Mouse (Mus musculus) heart, postnatal 14 days (tissue): ENCODE measurements around the gene Sdc1. TPM values are rescaled to one million over a fixed set of nuclear protein-coding genes. Genes with fewer than 3 reads are reported as not detected.

Experiments
- DNase-seq, 2 experiments: peaks; one replicate each; pipeline ENCODE4 v3.0.0; 2021 to 2022
- intact Hi-C: fragments of 180-260 bp; cut with DNase I; formaldehyde crosslinking; loops from one replicate; pipeline ENCODE4 v1.15.1; 2025
- long read RNA-seq, 2 experiments: library from polyadenylated mRNA; stranded (forward); transcript quantifications; one replicate each; pipeline ENCODE4 v2.0.0; 2021
- total RNA-seq, 2 experiments: library from RNA; stranded (reverse); gene quantifications; 2 replicates each; pipeline ENCODE4 v1.2.3; 2021

Gene Sdc1
- 10 to 100 TPM; 10.9 to 12.2 TPM for total RNA-seq
- long read RNA-seq, experiment 1, transcript Sdc1-201 (5 exons, 3,157 nt): major isoform, 26 of 27 reads
- long read RNA-seq, experiment 1, partial matches to known transcripts: 1 of 27 reads
- long read RNA-seq, experiment 1, other reads (novel, unspliced or antisense): 0 of 27 reads
- long read RNA-seq, experiment 2, transcript Sdc1-201 (5 exons, 3,157 nt): major isoform, 20 of 22 reads
- long read RNA-seq, experiment 2, partial matches to known transcripts: 1 of 22 reads
- long read RNA-seq, experiment 2, other reads (novel, unspliced or antisense): 1 of 22 reads

- DNase-seq: peak; percentile 68 to 71
- intact Hi-C loops: loop anchor here (5.0 kb wide), 1 partner anchor 86 kb away; no protein-coding TSS in a partner anchor
These were observed at the start of gene Sdc1 for GRCm38 (mm10) chr12:8770946-8771843. TSS of gene Sdc1 (plus strand) at chr12:8771323.

- intact Hi-C loops: no loop called here
- no peak for DNase-seq
These were observed 44.2 kb upstream of the Sdc1 start for GRCm38 (mm10) chr12:8726890-8727289.

- DNase-seq: peak; percentile 40 to 45
These were observed 42.4 kb upstream of the Sdc1 start for GRCm38 (mm10) chr12:8728739-8729138.

GRCm38 (mm10) chr12:8753654-8754053 lies 17.5 kb upstream of the Sdc1 start:
- no peak for DNase-seq
- intact Hi-C loops: no loop called here

More at GRCm38 (mm10) chr12:8728739-8729138, 42.4 kb upstream of the Sdc1 start:
- intact Hi-C loops: no loop called here

DNA sequence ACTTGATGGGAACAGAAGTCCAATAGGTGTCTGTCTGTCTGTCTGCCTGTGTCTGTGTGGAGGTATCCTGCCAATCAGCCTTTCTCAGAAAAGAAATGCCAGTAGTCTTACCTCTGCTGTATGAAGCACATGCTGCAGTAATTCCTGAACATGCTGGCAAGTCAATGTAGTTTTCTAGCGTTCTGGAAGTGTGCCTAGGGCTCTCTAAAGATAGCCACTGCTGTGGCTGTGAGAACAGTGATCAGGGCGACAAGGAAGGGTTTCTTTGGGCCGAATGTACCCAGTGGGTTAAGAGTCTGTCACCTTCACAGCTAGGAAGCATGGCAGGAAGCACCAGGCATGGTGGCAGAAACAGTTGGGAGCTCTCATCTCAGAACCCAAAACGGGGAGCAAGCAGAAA lies 17.0 kb upstream of the Sdc1 start:
- DNase-seq: peak in 1 of 2 experiments; percentile 51
- intact Hi-C loops: no loop called here

DNA sequence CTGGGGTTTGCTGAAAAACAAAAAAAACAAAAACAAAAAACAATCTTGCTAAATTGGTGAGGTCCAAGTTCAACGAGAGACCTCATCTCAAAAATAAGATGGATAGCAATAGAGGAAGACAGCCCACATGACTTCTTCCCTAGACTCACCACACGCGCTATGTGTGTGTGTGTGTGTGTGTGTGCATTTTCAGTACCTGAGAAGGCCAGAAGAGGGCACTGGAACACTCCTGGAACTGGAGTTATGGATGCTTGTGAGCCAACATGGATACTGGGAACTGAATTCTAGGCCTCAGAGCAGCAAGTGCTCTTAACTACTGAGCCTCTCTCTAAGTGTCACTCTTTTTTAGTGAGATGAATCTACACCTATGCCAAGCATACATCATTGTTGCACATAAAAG lies 13.1 kb upstream of the Sdc1 start:
- intact Hi-C loops: no loop called here
- DNase-seq: no peak

DNA sequence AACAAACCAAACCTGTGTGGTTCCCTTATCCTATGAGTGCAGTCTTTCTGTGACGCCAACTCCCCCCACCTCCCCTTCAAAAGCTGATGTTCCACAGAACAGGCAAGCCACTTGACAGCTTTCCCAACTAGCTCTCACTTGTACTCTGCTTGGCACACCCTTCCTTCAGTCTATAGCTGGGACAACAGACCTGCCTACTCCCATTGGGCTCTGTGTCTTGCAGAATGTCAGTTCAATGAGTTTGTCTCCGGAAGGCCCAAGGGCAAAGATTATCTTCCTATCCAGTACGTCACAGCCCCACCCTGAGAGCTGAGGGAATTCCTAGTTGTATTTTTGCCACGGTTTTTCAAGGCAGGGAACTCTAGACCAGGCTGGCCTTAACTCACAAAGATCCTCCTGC lies 12.0 kb upstream of the Sdc1 start:
- DNase-seq: no peak
- intact Hi-C loops: no loop called here

DNA sequence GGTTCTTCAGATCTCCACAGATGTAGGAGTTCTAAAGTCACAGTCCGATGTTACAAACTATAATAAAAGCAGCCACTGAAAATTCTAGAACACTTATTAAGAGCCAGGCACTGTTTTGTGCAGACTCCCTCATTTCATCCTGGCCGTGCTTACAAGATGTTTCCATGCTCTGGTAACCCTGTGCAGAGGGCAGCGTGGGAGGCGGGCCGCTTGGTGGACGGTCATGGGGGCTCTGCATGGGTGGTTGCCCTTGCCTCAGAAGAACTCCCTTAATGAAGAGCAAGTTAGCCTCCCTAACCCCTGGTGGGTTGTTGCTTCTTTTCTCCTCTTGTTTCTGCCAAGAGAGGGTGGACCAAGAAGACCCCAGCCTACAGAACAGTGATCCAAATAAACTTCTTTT lies 11.3 kb upstream of the Sdc1 start:
- no peak for DNase-seq
- intact Hi-C loops: loop anchor here (5.0 kb wide), 1 partner anchor 243 kb away; no protein-coding TSS in a partner anchor

- no peak for DNase-seq
- intact Hi-C loops: loop anchor here (5.0 kb wide), 1 partner anchor 242 kb away; no protein-coding TSS in a partner anchor
These were observed 10.6 kb upstream of the Sdc1 start for GRCm38 (mm10) chr12:8760561-8760960.

GRCm38 (mm10) chr12:8761058-8761457 lies 10.1 kb upstream of the Sdc1 start:
- DNase-seq: no peak
- intact Hi-C loops: loop anchor here (5.0 kb wide), 1 partner anchor 241 kb away; no protein-coding TSS in a partner anchor

DNA sequence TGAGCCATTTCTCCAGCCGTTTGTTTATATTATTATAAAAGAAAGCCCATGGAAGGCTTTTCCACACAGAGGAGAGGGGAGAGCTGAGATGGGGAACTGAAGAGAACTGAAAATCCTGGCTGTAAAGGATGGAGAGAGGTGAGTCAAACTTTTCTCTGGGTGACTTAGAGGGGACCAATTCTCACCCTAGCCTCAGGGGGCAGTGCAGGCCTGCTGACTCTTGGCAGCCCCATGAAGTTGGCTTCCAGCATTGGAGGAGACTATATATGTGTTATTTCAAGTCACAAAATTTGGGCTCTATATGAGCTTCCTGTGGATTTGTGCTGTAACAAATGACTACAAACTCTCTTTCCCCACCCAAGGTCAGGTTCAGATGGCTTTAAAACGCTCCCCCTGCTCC lies 8.5 kb upstream of the Sdc1 start:
- intact Hi-C loops: loop anchor here (5.0 kb wide), 1 partner anchor 240 kb away; no protein-coding TSS in a partner anchor

DNA sequence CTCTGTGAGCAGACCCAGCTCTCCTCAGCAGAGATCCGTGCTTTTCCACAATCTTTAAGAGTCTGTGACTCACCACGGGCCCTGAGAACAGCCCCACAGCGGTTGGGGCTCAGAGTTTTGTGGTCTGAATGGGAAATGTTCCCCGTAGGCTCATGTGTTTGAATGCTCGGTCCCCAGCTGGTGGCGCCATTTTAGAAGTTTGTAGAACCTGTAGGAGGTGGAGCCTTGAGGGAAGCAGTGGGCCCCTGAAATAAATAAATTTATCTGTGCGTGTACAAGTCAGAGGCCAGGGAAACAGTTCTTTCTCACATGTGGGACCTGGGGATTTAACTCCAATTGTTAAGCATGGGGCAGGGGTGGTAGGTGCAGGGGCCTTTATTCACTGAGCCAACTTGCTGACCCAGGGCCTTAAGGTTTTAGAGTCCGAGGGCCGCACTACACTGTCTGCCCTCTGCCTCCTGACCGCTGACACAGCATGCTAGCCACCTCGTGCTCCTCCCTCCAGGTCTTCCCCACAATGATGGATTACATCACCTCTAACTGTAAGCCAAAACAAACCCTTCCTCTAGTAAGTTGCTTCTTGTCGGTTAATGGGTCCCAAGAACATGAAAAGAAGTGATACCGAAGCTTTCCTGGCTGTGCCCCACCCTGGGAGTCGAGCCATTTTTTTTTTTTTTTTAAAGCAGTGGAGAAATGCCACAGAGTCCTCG lies 6.7 kb upstream of the Sdc1 start:
- intact Hi-C loops: loop anchor here (5.0 kb wide), 1 partner anchor 238 kb away; no protein-coding TSS in a partner anchor
- peak in 1 of 2 experiments; percentile 2 for DNase-seq

More for the DNA sequence above, 8.5 kb upstream of the Sdc1 start:
- DNase-seq: peak in 1 of 2 experiments; percentile 35

- DNase-seq: peak; percentile 34 to 40
- intact Hi-C loops: loop anchor here (2.0 to 5.0 kb wide), 2 partner anchors 85 to 111 kb away; no protein-coding TSS in a partner anchor
These were observed 789 bp downstream of the Sdc1 start for GRCm38 (mm10) chr12:8771844-8772380.

DNA sequence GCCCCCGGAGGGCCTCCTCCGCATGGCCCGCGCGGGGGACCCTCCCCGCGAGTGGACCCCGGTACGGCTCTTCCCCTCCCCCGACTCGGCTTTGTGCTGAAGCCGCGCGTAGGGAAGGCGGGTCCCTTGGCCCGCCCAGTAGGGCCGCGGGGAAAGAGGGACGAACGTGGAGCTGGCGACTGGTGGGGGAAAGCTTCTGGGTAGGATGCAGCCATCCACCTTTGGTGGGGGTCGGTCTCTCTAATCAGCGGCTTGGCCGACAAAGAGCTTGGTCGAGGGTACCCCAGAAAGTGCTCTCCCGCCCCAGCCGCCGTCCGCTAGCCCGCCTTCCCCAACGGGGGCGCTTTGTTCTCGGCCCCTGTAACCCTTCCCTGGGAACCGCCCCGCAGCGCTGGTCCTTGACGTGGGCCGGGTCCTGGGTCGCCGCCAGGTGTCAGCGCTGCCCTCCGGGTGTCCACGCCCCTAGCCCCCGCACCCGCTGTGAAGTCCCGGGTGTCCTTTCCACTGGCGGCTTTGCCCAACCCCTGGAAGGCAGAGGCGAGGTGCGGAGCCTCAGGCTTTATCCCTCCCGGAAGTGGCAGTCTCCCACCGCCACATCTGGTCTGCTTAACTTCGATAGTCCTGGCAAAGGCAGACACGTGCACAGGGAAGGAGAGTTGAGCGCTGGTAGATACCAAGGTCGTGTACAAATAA lies 1.5 kb downstream of the Sdc1 start:
- DNase-seq: peak; percentile 55 to 65
- intact Hi-C loops: loop anchor here (2.0 to 5.0 kb wide), 2 partner anchors 85 to 110 kb away; no protein-coding TSS in a partner anchor

GRCm38 (mm10) chr12:8773336-8773735 lies 2.2 kb downstream of the Sdc1 start:
- intact Hi-C loops: loop anchor here (2.0 to 5.0 kb wide), 2 partner anchors 84 to 109 kb away; no protein-coding TSS in a partner anchor
- no peak for DNase-seq

DNA sequence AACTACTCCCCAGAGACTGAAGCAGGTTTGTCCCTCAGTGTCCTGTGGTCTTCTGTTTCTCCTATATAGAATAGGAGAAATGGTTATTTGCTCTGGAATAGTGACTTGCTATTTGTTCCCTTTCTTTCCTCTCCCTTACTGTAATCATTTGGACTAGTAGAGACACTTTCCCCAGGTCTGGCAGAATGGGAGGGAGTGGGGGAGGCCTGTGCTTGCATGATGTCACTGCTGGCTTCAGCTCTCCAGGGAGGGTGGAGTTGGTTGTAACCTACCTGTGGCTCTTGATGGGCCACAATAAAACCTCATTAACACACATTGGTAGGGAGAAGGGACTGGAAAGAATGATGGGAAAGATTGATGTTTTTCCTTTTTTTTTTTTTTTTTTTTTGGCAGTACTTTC lies 3.1 kb downstream of the Sdc1 start:
- intact Hi-C loops: loop anchor here (5.0 kb wide), 1 partner anchor 83 kb away; no protein-coding TSS in a partner anchor
- no peak for DNase-seq

- DNase-seq: no peak
- intact Hi-C loops: no loop called here
These were observed 5.1 kb downstream of the Sdc1 start for GRCm38 (mm10) chr12:8776206-8776605.

GRCm38 (mm10) chr12:8776741-8777140 lies 5.6 kb downstream of the Sdc1 start:
- DNase-seq: no peak
- intact Hi-C loops: no loop called here

DNA sequence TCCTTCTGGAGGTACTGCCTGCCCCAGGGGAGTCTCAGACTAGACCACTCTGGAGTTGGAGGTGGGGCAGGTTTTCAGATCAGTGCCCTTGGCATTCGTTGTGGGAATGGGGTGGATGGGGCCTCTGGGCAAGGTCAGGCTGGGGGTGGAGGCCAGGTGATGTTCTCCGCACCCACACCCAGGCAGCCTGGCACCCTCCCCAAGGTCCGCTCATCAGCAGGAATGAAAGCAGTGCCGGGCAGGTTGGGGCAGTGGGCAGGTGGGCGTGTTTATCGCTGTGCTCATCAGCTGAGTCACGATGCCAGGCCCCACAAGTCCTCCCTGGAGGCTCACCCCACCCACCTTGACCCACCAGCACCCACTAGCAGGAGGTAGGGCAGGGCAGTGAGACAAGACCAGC lies 7.0 kb downstream of the Sdc1 start:
- intact Hi-C loops: no loop called here
- DNase-seq: no peak
